Mouse (Mus musculus) midbrain, embryonic 14.5 days (tissue): ENCODE measurements around the gene Gtpbp1. TPM values are rescaled to one million over a fixed set of nuclear protein-coding genes. Genes with fewer than 3 reads are reported as not detected.

ENCODE experiments used
- ATAC-seq: fragments of 200-750 bp; cut with Nextera tagmentation; 2 replicates; pipeline ENCODE4 v1.8.0; 2017; ENCODE audit warnings: moderate number of reproducible peaks, moderate library complexity; ENCODE audit not compliant: low FRiP score, low TSS enrichment
- DNase-seq: peaks from one replicate; pipeline ENCODE4 v3.0.0-alpha.2; 2015
- H3K27ac ChIP-seq: fragments of 300-500 bp; sonication (generic); replicated peaks from 2 replicates; pipeline ENCODE4 v1.5.1; 2014; ENCODE audit warnings: mild to moderate bottlenecking, low read depth, low read length, moderate library complexity
- H3K27me3 ChIP-seq: fragments of 300-500 bp; sonication (generic); 2 replicates; pipeline ENCODE4 v1.6.1; 2014; ENCODE audit warnings: low read length, control low read depth, mixed read lengths; ENCODE audit not compliant: control insufficient read depth, insufficient read depth
- H3K36me3 ChIP-seq: fragments of 300-500 bp; sonication (generic); 2 replicates; pipeline ENCODE4 v1.6.1; 2014; ENCODE audit warnings: low read length, control low read depth; ENCODE audit not compliant: control insufficient read depth, insufficient read depth
- H3K4me1 ChIP-seq: fragments of 300-500 bp; sonication (generic); 2 replicates; pipeline ENCODE4 v1.6.1; 2014; ENCODE audit warnings: mild to moderate bottlenecking, antibody characterized with exemption, low read length, control low read depth; ENCODE audit not compliant: control insufficient read depth, insufficient read depth
- H3K4me2 ChIP-seq: fragments of 300-500 bp; sonication (generic); 2 replicates; pipeline ENCODE4 v1.6.1; 2014; ENCODE audit warnings: mild to moderate bottlenecking, low read length, moderate library complexity
- H3K4me3 ChIP-seq: fragments of 300-500 bp; sonication (generic); replicated peaks from 2 replicates; pipeline ENCODE4 v1.5.1; 2014; ENCODE audit warnings: low read depth, low read length
- H3K9ac ChIP-seq: fragments of 300-500 bp; sonication (generic); replicated peaks from 2 replicates; pipeline ENCODE4 v1.6.1; 2014; ENCODE audit warnings: mild to moderate bottlenecking, low read length, moderate library complexity
- H3K9me3 ChIP-seq: fragments of 300-500 bp; sonication (generic); 2 replicates; pipeline ENCODE4 v1.6.1; 2016; ENCODE audit warnings: low read length, control low read depth, mixed read lengths; ENCODE audit not compliant: control insufficient read depth
- WGBS: fragments of 180-500 bp; shearing (Covaris S2); extraction: QIAGEN DNeasy Blood & Tissue Kit; methylation state at CpG from one replicate; pipeline ENCODE4 v1.1.7; 2014; 5-methylcytosine and 5-hydroxymethylcytosine counted together
- polyA plus RNA-seq: library from polyadenylated mRNA; unstranded; fragments of >200 nt; fragmentation: Nextera tagmentation; extraction: Ambion mirVana; gene quantifications from 2 replicates; pipeline ENCODE4 v1.2.1, GENCODE M21; 2014

Gene Gtpbp1
- polyA plus RNA-seq, 1 experiment from 2014 or later, result 49.5 TPM

GRCm38 (mm10) chr15:79725190-79725789, 34.6 kb downstream of the Gtpbp1 start:
- 95% methylated on average over 11 of the region's 11 CpGs for WGBS
- Histone ChIP-seq H3K27me3 (no peaks in the 10 kb centered on the region), H3K36me3 (peaks cover 75% of the 10 kb centered on the region), H3K4me3 (no peak overlapping the region), H3K27ac (no peak overlapping the region), H3K4me2 (no peak overlapping the region), H3K9ac (no peak overlapping the region), H3K9me3 (no peaks in the 10 kb centered on the region), H3K4me1 (no peaks in the 10 kb centered on the region)
- DNase-seq (no peak), ATAC-seq (no peak)

GRCm38 (mm10) chr15:79727840-79728239, 37.2 kb downstream of the Gtpbp1 start:
- WGBS, result 75% methylated on average over 6 of the region's 6 CpGs
- Histone ChIP-seq H3K9ac (no peak overlapping the region), H3K27me3 (no peaks in the 10 kb centered on the region), H3K9me3 (no peaks in the 10 kb centered on the region), H3K4me3 (no peak overlapping the region), H3K4me1 (no peaks in the 10 kb centered on the region), H3K36me3 (peaks cover 83% of the 10 kb centered on the region), H3K27ac (no peak overlapping the region), H3K4me2 (no peak overlapping the region)
- ATAC-seq (no peak), DNase-seq (no peak)

- Histone ChIP-seq H3K27me3 (no peaks in the 10 kb centered on the region), H3K27ac (no peak overlapping the region), H3K4me3 (no peak overlapping the region), H3K9ac (no peak overlapping the region), H3K4me2 (no peak overlapping the region), H3K36me3 (peaks cover 87% of the 10 kb centered on the region), H3K9me3 (no peaks in the 10 kb centered on the region), H3K4me1 (no peaks in the 10 kb centered on the region)
- 37% methylated on average over 5 of the region's 5 CpGs for WGBS
- DNase-seq (no peak), ATAC-seq (no peak)
These were observed 37.7 kb downstream of the Gtpbp1 start for GRCm38 (mm10) chr15:79728311-79728710.

GRCm38 (mm10) chr15:79728731-79729388, 38.2 kb downstream of the Gtpbp1 start:
- H3K4me1 ChIP-seq, result no peaks in the 10 kb centered on the region
- peaks cover 90% of the 10 kb centered on the region for H3K36me3 ChIP-seq

GRCm38 (mm10) chr15:79731554-79731953, 40.9 kb downstream of the Gtpbp1 start:
- Histone ChIP-seq H3K27me3 (no peaks in the 10 kb centered on the region), H3K4me2 (no peak overlapping the region), H3K9me3 (no peaks in the 10 kb centered on the region), H3K9ac (no peak overlapping the region), H3K27ac (no peak overlapping the region), H3K4me1 (no peaks in the 10 kb centered on the region), H3K4me3 (no peak overlapping the region), H3K36me3 (peaks cover 90% of the 10 kb centered on the region)
- no peak for DNase-seq
- WGBS, result 87% methylated on average over 7 of the region's 7 CpGs
- no peak for ATAC-seq

More at GRCm38 (mm10) chr15:79728731-79729388, 38.2 kb downstream of the Gtpbp1 start:
- Histone ChIP-seq H3K27me3 (no peaks in the 10 kb centered on the region), H3K9me3 (no peaks in the 10 kb centered on the region), H3K4me2 (no peak overlapping the region), H3K9ac (no peak overlapping the region), H3K4me3 (no peak overlapping the region), H3K27ac (no peak overlapping the region)
- DNase-seq (no peak), ATAC-seq (no peak)
- 87% methylated on average over 10 of the region's 10 CpGs for WGBS

GRCm38 (mm10) chr15:79733192-79733591, 42.5 kb downstream of the Gtpbp1 start:
- H3K4me2 ChIP-seq, result no peak overlapping the region
- peaks cover 90% of the 10 kb centered on the region for H3K36me3 ChIP-seq
- no peaks in the 10 kb centered on the region for H3K4me1 ChIP-seq
- H3K27me3 ChIP-seq, result no peaks in the 10 kb centered on the region
- H3K4me3 ChIP-seq, result no peak overlapping the region
- WGBS, result 96% methylated on average over 8 of the region's 8 CpGs
- ATAC-seq, result no peak
- H3K9ac ChIP-seq, result no peak overlapping the region
- H3K27ac ChIP-seq, result no peak overlapping the region
- H3K9me3 ChIP-seq, result no peaks in the 10 kb centered on the region
- no peak for DNase-seq

GRCm38 (mm10) chr15:79733640-79734039, 43.0 kb downstream of the Gtpbp1 start:
- WGBS, result 71% methylated on average over 4 of the region's 4 CpGs
- Histone ChIP-seq H3K27ac (no peak overlapping the region), H3K9ac (no peak overlapping the region), H3K4me1 (no peaks in the 10 kb centered on the region), H3K4me3 (no peak overlapping the region), H3K36me3 (peaks cover 90% of the 10 kb centered on the region), H3K27me3 (no peaks in the 10 kb centered on the region), H3K4me2 (no peak overlapping the region), H3K9me3 (no peaks in the 10 kb centered on the region)
- no peak for ATAC-seq
- DNase-seq, result no peak

- 85% methylated on average over 8 of the region's 8 CpGs for WGBS
- H3K27me3 ChIP-seq, result no peaks in the 10 kb centered on the region
- H3K4me1 ChIP-seq, result no peaks in the 10 kb centered on the region
- ATAC-seq (no peak), DNase-seq (no peak)
- H3K27ac ChIP-seq, result no peak overlapping the region
- H3K9ac ChIP-seq, result no peak overlapping the region
- H3K4me3 ChIP-seq, result no peak overlapping the region
- H3K36me3 ChIP-seq, result peaks cover 90% of the 10 kb centered on the region
- H3K4me2 ChIP-seq, result no peak overlapping the region
- H3K9me3 ChIP-seq, result no peaks in the 10 kb centered on the region
These were observed 43.7 kb downstream of the Gtpbp1 start for GRCm38 (mm10) chr15:79734311-79734710.

GRCm38 (mm10) chr15:79740739-79741138, 50.1 kb downstream of the Gtpbp1 start:
- Histone ChIP-seq H3K4me3 (peak overlapping the region; percentile 94), H3K27ac (no peak overlapping the region), H3K36me3 (peaks cover 37% of the 10 kb centered on the region), H3K27me3 (no peaks in the 10 kb centered on the region), H3K4me1 (peaks cover 23% of the 10 kb centered on the region), H3K9me3 (no peaks in the 10 kb centered on the region), H3K9ac (peak overlapping the region; percentile 92; the same call in 1 of the 2 replicates), H3K4me2 (peak overlapping the region; percentile 66)
- no peak for DNase-seq
- WGBS, result 86% methylated on average over 3 of the region's 3 CpGs
- ATAC-seq, result no peak
